Mouse (Mus musculus) adrenal gland (tissue): ENCODE data around the gene Ank.
"Not testable (repeated sequence)": the region's sequence is repeated elsewhere in the genome, so short reads cannot be mapped to it uniquely, and the experiment has no call there.

Experiments
- intact Hi-C: fragments of 180-260 bp; cut with DNase I; formaldehyde crosslinking; loops from one replicate; pipeline ENCODE4 v1.15.1; 2025

Gene Ank

DNA sequence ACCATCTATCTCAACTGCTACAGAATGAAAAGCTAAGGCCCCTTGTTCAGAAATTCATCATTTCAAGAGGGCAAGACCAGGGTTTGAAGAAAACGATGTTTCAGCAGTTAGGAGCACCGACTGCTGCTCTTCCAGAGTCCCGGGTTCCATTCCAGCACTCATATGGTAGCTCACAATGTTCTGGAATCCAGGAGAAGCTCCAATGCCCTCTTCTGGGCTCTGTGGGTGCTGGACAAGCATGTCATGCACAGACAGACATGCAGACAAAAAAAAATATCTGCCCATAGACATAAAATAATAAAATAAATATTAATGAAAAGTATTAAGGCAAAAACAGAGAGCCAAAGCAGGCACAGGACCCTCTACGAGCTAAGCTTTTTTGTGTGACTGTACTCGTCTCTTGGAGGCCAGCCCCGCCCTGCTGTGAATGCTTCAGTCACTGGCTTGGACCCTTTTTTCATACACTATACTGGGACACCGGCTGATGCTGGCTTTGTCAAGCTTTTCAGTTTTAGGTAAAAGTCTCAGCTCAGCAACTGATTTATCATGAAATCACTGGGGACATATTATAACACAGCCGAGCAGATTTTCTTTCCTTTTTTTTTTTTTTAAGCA, 979 bp upstream of the Ank start:
- intact Hi-C loops, result loop anchor here (5.0 kb wide), 2 partner anchors 117 to 138 kb away; no protein-coding TSS in a partner anchor

DNA sequence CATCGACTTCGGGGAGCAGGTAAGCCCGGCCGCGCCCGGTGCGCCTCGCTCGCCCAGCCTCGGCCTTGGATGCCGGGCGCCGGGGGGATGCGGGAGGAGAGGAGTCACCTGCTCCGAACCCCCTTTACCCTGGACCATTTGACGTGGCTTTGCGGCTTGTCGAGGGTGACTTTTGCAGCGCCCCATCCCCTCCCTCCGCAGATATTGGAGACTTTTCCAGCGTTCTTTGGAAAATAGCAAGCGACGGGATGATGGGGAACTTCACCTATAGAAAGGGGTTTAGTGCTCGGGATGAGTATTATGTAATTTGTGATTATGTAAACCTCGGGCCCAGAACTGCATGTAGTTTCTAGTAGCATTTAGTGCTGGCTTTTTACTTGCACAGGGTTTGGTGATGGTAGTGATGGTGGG, 609 bp downstream of the Ank start:
- intact Hi-C loops, result loop anchor here (5.0 kb wide), 2 partner anchors 115 to 140 kb away; no protein-coding TSS in a partner anchor

DNA sequence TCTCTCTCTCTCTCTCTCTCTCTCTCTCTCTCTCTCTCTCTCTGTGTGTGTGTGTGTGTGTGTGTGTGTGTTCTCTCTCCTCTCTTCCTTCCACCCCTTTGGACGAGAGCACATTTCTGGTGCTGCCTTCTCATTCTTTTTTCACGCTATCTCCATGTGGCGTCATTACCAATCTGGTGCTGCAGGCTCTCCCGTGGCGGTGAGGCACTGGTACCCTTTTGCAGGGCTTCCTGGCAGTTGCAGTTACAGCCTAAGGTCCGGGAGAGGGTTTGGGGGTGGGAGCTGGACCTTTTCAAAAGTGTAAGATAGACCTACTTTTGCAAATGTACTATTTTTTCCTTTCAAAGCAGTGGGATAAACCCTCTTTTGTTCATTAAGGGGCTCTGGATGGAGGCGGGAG, 1.2 kb downstream of the Ank start:
- intact Hi-C loops, result loop anchor here (5.0 kb wide), 2 partner anchors 115 to 140 kb away; no protein-coding TSS in a partner anchor

DNA sequence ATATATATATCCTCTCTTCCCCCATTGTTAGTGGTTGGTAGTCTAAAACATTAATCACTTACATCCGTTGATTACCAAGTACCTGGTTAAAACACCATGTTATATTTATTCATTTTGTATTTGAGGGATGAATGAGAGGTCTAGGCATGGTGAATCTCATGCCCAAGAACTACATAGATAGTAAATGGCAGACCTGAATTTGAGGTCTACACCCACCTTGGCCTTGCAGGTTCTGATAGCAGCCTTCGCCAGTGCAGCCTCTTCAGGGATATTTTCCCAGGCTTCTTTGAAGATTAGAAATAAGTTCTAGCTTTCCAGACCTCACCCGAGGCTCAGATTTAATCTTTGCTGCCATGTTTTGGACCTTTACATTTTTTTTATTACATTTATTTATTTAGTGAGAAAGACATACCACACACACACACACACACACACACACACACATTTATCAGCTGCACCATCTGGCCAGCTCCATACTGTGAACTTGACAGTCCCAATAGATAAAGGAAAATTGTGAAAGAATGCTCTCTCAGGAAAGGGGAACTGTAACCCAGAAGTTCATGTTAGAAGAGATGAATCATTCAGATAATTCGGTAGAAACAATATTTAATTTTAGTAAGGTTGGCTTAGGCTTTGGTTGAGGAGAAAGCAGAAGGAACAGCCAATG, 2.5 kb downstream of the Ank start:
- intact Hi-C loops, result loop anchor here (5.0 kb wide), 2 partner anchors 113 to 142 kb away; no protein-coding TSS in a partner anchor

DNA sequence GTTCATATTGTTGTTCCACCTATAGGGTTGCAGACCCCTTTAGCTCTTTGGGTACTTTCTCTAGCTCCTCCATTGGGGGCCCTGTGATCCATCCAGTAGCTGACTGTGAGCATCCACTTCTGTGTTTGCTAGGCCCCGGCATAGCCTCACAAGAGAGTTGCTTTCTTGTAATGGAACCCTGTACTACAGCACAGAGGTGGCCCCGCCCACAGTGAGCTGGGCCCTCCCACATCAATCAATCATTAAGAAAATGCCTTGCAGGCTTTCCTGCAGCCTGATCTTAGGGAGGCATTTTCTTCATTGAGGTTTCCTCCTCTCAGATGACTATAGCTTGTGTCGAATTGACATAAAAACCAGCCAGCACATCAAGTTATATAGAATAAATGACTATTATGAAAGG, 3.9 kb downstream of the Ank start:
- intact Hi-C loops, result not testable (repeated sequence)

DNA sequence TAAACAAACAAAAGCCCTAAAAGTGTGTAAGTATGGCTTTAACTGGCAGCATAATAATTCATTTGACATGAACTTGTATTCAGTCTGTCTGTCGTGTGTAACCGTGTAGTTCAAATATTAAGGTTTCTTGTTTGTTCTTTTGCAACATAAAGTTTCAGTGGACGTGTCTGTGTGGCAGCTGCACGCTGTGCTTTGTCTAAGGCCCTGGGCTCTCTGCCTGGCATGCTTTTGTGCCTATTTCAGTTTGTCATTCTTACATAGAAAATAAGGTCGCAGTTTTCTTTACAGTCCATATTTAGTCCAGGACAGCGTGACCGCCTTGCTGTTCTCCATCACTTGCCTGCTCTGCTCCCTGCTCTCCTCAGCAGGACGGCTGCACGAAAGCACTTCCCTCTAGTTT, 5.8 kb downstream of the Ank start:
- intact Hi-C loops, result no loop called here

DNA sequence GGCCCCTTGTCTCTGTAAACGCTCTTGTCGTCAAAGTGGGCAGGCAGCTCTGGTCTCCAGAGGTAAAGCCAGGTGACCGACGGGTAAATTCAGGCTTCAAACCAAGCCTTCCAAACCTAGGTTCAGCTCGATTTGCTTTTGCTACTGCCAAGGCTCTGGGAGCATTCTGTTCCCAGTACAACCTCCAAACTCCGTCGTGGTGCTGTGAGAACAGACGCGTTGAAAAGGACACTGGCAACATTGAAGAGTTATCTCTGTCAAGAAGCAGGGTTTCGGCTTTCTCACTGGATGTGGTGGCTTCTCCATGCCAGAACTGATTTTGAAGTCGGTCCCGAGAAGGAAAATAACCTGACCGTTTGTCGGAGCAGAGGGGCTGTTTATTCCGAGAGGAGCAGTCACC, 9.5 kb downstream of the Ank start:
- intact Hi-C loops, result no loop called here

DNA sequence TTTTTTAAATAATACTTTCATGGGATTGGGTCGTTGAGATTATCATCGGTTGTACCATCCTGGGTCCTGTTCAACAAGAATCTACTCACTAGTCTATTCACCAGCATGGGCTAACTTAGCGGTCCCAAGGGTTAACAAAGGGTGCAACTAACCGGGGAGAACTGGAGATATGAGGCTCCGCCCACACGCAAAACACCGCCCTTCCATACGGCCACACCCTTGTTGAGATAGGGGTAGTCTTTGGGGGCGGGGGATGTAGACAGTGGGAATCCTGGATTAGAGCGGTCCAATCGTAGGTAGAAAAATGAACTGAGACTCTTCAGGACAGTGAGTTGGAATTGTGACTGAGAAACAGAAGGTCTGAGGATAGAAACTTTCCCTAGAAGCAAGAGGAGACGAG, 10.2 kb downstream of the Ank start:
- intact Hi-C loops, result no loop called here

DNA sequence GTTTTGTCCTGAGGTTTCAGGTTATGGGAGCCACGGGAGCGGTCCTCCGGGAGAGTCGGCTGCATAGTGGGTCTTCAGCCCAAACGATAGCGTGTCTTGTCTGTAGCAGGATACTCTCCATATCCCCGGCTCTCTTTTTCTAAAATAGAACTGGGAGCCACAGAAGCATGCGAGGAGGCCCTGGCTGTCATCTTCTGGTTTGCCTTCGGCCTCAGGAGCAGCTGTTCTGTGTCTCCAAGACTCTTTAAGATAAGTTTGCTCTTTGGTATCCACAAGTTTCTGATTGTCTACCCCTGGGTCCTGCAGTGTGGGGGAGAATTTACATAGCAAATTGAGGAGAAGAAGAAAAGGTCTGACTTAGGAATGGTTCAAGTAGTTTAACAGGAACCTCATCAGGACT, 10.7 kb downstream of the Ank start:
- intact Hi-C loops, result no loop called here

DNA sequence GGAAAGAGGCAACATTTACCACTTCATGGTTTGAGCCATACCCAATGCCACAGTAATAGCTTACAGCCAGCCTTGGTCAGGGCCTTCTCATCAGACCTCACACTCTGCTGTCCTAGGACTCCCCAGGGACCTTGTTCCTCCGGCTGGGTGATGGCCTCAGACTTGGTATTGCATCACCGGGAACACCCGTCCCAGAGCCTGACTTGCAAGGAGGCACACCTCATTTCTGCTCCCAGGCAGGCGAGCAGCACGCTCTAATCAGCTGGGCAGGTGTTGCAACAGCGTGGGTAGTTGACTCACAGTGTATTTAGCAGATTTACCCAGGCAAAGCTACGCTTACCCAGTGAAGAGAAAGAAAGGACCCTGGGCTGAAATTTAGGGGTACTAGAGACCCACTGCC, 11.2 kb downstream of the Ank start:
- intact Hi-C loops, result no loop called here

DNA sequence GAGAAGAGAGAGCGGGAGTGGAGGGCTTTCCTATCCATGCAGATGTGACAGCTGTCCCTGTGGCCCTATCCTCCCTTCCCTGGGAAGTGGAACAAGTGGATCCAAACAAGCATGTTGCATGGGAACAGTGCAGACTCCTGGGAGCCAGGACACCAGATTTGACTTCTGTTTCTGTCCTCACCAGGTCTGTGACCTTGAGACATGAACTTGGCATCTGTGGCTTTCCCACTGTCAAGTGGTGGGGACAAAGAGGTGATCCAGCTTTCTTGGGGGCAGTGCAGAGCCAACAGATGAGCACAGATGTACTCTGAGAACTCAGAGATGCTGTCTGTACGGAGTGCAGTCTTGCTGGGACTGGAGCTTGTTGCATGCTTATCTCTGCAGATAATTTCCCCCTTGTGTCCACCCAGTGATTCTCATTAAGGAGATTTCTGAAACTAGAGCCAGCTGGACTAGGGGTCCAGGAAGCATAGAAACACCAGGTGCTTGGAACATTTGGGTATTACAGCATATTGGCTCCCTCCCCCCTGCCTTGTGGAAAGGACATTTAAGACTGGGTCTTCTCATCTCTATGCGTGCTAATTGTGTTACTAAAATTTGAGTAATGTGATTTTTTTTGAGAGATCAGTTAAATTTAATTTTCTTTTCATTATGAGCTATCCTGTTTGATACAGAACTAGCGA, 14.0 kb downstream of the Ank start:
- intact Hi-C loops, result no loop called here

DNA sequence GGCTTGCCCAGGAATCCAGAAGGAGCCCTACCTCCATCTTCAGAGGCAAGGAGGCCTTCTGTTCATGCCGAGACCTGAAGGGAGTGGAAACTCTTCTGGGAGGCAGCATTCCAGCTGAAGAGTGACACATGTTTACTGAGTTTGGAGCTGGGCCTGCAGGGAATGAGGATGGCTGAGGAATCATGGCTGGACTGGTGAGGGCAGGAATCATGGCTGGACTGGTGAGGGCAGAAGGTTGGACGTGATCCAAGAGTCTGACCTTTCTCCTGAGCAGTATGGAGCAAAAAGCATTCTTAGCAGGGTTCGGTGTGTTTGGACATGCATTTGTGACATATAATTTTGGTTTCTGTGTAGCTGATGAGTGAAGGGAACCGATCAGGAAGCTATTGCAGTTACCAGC, 15.5 kb downstream of the Ank start:
- intact Hi-C loops, result no loop called here

DNA sequence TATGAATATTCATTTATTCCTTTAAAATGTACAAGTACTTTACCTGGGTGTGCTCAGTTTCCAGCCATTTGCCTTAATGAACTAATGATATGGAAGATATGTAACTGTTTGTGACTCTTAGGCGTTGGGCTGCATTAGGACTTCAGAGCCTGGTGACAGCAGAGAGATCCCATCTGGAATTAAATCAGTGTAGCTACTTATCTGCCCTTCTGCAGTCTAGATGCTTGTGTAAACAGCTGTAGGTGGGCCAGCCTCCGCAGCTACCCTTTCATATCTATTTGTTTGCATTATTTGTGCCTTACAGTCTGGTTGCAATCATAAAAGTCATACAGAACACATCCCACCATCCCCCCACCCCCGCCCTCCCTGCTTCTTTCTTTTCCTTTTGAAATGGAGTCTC, 16.7 kb downstream of the Ank start:
- intact Hi-C loops, result no loop called here

DNA sequence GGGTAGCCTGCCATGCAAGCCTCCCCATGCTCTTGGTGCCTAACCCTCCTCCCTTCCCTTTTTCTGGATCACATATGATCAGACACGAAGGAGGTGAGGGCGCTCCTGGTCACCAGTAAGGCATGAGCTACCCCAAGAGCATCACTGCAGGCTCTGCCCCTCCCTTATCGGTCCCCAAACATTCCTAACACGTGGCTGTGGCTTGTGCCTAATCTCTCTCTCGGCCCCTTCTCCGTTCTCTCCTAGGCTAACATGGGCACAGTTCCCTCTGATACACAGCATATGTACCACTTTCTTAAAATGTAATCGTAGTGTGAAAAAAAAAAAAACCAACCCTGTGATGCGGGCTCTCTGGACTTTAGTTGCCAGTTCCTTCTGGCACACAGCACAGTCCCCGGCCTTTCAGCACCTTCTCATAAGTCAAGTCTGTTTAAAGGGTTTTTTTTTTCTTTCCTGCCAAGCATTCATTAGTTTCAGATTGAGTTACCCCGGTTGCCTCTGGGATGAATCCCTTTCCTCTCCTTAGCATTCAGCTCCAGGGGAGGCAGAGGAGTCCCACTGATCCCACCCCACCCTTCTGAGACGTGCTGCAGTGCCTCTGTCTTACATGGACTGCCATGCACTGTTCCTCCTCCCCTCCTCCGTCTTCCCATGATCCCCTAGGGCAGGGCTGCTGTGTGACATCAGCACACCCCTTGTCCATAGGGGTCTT, 19.2 kb downstream of the Ank start:
- intact Hi-C loops, result no loop called here

DNA sequence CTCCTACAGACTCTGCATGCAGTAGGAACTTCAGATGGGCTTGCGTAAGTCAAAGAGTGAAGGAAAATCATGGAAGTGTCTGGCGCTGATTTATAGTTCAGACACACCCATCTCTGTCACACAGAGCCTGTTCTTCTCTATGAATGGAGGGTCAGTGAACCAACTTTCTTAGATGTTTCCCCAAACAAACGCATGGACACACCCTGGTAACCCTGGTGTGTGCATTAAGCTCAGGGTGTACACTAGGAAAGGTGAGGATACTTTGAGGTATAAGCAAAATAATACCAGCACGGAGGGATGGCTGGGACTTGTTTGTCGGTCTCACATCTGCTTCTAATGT, 19.8 kb downstream of the Ank start:
- intact Hi-C loops, result no loop called here

DNA sequence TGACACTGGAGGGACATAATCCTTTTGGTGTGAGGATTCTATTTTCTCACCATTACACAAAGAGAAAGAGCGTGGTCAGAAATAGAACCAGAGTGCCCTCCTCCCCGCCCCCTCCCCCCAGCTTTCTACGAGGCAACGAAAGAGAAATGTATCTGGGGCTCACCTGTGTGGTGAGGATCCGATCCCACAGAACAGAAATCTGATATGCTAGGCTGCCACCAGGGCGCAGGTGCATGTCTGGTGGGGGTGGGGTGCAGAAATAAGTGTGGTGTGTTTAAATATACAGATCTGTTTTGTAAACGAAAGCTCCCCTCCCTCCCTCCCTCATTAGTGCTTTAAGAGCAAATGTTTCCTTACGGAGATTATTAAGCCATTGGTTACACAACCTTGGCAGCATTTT, 20.6 kb downstream of the Ank start:
- intact Hi-C loops, result no loop called here

DNA sequence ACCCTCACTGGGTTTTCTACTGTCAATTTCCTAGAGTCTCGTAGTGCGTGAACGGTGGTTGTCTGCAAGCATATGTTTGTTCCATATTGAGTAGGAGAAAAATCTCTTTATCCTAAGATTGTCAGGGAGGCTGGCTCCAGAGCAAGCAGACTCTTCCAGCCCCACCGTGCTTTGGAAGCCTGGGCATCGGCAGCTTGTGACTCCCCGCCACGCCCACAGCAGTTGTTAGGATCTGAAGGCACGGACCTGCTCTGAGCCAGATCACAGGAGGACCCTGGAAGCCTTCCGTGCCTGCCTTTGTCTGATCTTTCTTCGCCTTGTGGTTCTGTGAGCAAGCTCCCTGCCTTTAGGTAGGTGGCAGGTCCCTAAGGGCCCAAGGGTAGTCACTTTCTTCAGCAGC, 21.6 kb downstream of the Ank start:
- intact Hi-C loops, result no loop called here

DNA sequence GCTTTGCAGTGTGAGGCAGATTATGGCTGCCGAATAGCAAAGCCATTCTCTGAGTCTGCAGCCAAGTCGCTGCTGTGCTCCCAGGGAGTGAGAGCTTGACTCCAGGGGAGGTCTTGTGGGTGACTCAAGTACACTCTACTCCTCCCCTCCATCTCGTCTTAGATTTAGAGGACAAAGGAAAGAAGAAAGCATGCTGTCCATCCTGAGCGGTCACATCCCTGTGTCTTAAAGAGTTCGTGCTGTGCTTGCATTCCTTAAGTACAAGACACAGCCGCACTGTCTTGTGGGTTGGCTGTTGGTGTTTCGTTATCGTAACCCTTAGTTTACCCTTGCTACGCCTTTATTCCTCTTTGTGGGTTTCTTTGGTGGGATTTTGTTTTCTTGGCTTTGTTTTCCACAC, 24.2 kb downstream of the Ank start:
- intact Hi-C loops, result no loop called here

DNA sequence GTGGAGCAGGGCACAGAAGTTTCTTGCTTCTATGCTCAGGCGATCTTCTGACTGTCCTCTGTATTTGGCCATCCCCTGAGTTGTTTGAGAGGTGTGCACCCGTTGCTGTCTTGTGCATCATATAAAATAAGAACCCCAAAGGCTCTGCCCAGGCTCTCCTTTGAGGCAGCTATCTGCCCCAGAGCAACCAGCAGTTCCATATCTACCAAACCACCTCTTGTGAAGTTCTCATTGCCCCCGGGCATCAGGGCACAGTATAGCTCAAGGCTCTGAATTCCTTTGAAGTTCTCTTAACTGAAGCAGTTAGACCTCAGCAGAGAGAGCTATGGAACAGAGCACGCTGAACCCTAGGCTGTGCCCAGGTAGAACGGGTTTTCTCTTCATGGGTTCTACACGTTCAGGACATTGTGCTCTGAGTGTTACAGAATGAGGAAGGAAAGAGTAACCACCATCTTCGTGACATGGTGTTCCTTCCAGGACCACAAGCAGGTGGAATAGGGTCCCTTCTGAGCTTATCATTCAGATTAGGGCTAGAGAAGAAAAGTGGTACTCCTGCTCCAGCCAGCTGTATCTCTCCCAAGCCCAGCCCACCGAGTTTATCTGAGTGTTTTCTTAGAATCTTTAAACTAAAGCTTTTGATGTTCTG, 25.1 kb downstream of the Ank start:
- intact Hi-C loops, result no loop called here

DNA sequence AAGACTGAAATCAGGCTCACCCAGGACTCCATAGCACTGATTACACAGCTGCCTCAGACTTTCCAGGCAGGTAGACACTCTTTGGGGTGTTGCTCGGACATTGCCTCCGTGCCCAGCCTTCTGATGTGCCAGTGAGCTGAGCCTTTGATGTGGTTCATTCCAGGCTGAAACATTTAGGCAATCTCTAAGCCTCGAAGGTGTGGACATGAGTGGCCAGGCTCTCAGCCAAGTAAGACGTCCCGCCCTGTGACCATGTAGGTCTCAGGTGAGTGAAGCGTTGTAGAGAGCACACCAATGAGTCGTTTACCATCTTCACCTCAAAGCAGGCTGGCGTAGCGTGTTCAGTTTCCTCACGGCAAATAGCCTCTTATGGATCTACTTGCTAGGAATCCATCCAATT, 25.7 kb downstream of the Ank start:
- intact Hi-C loops, result no loop called here

DNA sequence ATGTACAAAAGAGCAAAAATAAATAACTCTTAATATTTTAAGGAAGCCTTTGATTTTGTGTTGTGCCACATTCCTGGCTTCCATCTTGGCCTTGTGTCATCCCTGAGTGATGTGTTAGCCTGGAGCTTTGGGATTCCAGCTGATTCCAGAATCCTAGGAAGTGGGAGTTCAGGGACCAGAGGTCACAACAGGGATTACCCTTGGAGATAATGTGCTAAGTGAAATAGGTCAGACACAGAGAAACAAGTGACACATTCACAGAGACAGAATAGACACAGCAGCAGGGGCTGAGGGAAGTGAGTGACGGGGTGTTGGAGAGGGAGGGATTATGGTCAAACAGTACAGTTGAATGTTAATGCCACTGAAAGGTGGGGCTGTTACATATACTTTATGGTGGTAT, 26.3 kb downstream of the Ank start:
- intact Hi-C loops, result no loop called here

DNA sequence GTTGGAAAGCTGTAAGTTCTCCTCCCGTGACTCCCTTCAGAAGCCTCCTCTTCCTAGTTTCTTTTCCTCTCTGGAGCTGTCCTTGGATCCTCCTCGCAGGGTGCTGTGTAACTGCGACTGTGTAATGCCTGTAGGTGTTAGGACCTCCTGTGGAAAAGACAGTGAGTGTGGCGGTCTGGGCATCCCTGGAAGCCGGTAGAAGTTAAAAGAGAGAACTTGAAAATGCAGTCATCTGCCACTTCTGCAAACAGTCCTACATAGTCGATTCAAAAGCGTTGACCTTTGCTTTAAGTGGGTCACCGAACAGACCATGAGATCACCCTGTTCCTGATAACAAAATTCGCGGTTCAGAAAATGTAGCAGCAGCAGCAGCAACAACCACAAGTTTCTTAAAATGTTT, 27.0 kb downstream of the Ank start:
- intact Hi-C loops, result no loop called here
